Mouse (Mus musculus) c-Kit-positive CD71-negative TER-119-negative erythroid progenitor cells, embryonic 14.5 days (primary cell): ENCODE results near the gene Pabpc5.

Experiments
- DNase-seq: peaks from one replicate; pipeline ENCODE4 v3.0.0-alpha.2; 2013; ENCODE audit warnings: low read depth

Pabpc5 gene

DNA sequence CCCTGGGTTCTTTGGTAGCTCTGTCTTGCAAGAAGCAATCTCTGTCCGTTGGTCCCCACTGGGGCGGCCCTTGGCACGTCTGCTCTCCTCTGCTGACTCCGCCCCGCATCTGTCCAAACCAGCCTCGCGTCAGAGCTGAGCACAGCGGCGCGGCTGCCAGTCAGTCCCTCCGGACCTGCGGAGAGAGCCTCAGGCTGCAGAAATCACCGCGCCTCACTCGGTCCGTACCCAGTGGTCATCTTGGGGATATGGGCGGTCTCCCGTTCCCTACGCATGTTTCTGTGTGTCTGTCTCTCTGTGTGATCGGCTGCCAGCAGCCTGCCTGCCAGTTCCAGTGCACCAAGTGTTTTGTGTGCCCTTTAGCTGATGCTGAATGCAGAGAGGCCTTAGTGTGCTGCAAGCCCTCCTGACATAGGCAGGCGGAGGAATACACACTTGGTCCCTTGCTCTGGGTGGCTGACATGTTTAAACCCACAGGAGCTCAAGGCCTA, at the start of gene Pabpc5:
TSS of gene Pabpc5 (plus strand) at position 116 of the 491 bp plus-strand sequence.
- DNase-seq, result no peak

- no peak for DNase-seq
Measured at GRCm38 (mm10) chrX:119886957-119887593, 39.9 kb upstream of the Pabpc5 start.

DNA sequence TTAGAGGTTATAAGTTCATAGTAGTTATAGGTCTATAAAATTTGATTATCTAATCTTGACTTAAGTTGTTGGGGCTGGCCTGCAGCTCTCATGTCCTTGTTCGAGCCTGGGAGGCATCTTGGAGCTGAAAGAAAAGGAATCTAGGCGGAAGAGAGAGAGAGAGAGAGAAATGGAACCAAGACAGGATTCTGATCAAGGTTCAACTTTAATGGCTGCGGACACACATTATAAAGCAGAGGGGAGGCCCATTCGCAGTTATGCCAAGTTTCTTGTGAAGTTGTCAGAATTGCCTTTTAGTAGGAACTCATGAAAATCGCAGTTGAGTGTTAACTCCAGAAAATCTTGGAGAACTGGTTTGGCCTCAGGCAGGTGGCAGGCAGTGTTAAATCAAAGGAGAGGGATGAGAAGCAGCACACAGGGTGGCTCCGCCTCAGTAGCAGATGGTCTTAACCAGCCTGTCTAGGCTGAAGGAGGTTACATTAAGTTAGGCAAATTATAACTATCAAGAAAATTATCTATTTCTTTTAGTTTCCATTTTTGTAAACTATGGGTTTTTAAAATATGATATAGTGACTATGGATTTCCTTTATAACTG, 38.6 kb upstream of the Pabpc5 start:
- DNase-seq, result no peak

GRCm38 (mm10) chrX:119927852-119928251, 856 bp downstream of the Pabpc5 start:
- no peak for DNase-seq
